Mouse (Mus musculus): ENCODE measurements around the gene 0610040J01Rik. TPM values are rescaled to one million over a fixed set of nuclear protein-coding genes. Genes with fewer than 3 reads are reported as not detected.
A peak's percentile ranks its signal among the peaks of the same experiment; 100 is the strongest.
"Not testable (repeated sequence)": the region's sequence is repeated elsewhere in the genome, so short reads cannot be mapped to it uniquely, and the experiment has no call there.

0610040J01Rik gene
- polyA plus RNA-seq, 1 experiment: 0.91 TPM

DNA sequence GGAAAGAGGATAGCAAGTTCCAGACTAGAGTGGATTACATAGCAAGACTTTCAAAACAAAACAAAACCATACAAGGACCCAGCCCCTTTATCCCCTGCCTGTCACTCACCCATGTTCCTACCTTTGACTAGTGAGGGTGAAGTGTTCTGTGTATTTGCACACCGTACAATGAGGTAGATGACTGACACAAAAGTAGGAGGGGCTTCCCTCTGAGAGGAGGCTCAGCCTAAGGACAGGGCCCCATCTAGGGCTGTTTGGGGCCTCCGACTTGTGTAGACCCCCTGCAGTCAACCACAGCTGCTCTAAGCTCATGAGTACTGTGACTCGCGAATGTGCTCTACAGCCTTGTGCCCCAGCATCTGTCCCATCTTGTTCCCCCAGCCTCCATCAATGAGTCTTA is 79.1 kb downstream of the 0610040J01Rik start:
- H3K27ac ChIP-seq (ENCODE audit: insufficient read depth, low read depth, low read length): no peak overlapping the region
- no peaks in the 10 kb centered on the region for H3K4me1 ChIP-seq (ENCODE audit: control insufficient read depth, insufficient read depth, low read length)
- TF ChIP-seq POLR2A (IDR thresholded peaks at IDR 0.05; ENCODE audit: borderline replicate concordance, low read depth, low read length): no peak
- no peak for TF ChIP-seq CTCF (IDR thresholded peaks at IDR 0.05; ENCODE audit: low read depth, low read length)
- H3K4me3 ChIP-seq (ENCODE audit: insufficient read depth, low read length): no peak overlapping the region

DNA sequence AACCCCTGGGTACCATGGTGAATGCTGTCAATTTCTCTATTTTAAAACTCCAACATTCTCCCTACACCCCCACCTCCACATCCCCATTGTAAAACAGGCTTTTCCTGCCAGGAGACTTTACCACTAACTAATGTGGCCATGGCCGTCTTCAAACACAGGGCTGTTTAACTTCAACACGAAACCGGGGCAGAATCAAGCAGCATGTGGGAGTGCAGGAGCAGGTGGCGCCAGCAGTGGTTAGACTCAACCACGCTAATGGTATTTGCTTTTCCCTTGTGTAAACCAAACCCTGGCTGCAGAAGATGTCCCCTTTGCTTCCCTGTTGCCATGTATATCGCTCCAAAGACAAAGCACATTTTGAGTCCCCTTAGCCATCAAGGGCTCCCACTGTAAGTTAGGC is 79.7 kb downstream of the 0610040J01Rik start:
- TF ChIP-seq POLR2A (IDR thresholded peaks at IDR 0.05; ENCODE audit: borderline replicate concordance, low read depth, low read length): no peak
- TF ChIP-seq CTCF (IDR thresholded peaks at IDR 0.05; ENCODE audit: low read depth, low read length): no peak
- Histone ChIP-seq H3K4me3 (ENCODE audit: insufficient read depth, low read length) (no peak overlapping the region), H3K4me1 (ENCODE audit: control insufficient read depth, insufficient read depth, low read length) (no peaks in the 10 kb centered on the region), H3K27ac (ENCODE audit: insufficient read depth, low read depth, low read length) (no peak overlapping the region)

GRCm38 (mm10) chr5:63897001-63897819 is 85.0 kb downstream of the 0610040J01Rik start:
- H3K4me3 ChIP-seq (ENCODE audit: insufficient read depth, low read length); H3K4me1 ChIP-seq (ENCODE audit: control insufficient read depth, insufficient read depth, low read length); H3K27ac ChIP-seq (ENCODE audit: insufficient read depth, low read depth, low read length): not testable (repeated sequence)

- TF ChIP-seq CTCF (IDR thresholded peaks at IDR 0.05; ENCODE audit: low read depth, low read length): no peak
- no peak for TF ChIP-seq POLR2A (IDR thresholded peaks at IDR 0.05; ENCODE audit: borderline replicate concordance, low read depth, low read length)
- Histone ChIP-seq H3K4me3 (ENCODE audit: insufficient read depth, low read length) (no peak overlapping the region), H3K27ac (ENCODE audit: insufficient read depth, low read depth, low read length) (no peak overlapping the region), H3K4me1 (ENCODE audit: control insufficient read depth, insufficient read depth, low read length) (no peaks in the 10 kb centered on the region)
These were observed 85.6 kb downstream of the 0610040J01Rik start for GRCm38 (mm10) chr5:63897820-63898110.

- TF ChIP-seq CTCF (IDR thresholded peaks at IDR 0.05; ENCODE audit: low read depth, low read length) (no peak), POLR2A (IDR thresholded peaks at IDR 0.05; ENCODE audit: borderline replicate concordance, low read depth, low read length) (no peak)
- no peak overlapping the region for H3K27ac ChIP-seq (ENCODE audit: insufficient read depth, low read depth, low read length)
- no peak overlapping the region for H3K4me3 ChIP-seq (ENCODE audit: insufficient read depth, low read length)
- no peaks in the 10 kb centered on the region for H3K4me1 ChIP-seq (ENCODE audit: control insufficient read depth, insufficient read depth, low read length)
These were observed 91.2 kb downstream of the 0610040J01Rik start for GRCm38 (mm10) chr5:63903329-63903728.

- TF ChIP-seq POLR2A (IDR thresholded peaks at IDR 0.05; ENCODE audit: borderline replicate concordance, low read depth, low read length): no peak
- TF ChIP-seq CTCF (IDR thresholded peaks at IDR 0.05; ENCODE audit: low read depth, low read length): peak; percentile 94
- no peak overlapping the region for H3K4me3 ChIP-seq (ENCODE audit: insufficient read depth, low read length)
- H3K4me1 ChIP-seq (ENCODE audit: control insufficient read depth, insufficient read depth, low read length): no peaks in the 10 kb centered on the region
- no peak overlapping the region for H3K27ac ChIP-seq (ENCODE audit: insufficient read depth, low read depth, low read length)
These were observed 94.3 kb downstream of the 0610040J01Rik start for GRCm38 (mm10) chr5:63906149-63907093.

DNA sequence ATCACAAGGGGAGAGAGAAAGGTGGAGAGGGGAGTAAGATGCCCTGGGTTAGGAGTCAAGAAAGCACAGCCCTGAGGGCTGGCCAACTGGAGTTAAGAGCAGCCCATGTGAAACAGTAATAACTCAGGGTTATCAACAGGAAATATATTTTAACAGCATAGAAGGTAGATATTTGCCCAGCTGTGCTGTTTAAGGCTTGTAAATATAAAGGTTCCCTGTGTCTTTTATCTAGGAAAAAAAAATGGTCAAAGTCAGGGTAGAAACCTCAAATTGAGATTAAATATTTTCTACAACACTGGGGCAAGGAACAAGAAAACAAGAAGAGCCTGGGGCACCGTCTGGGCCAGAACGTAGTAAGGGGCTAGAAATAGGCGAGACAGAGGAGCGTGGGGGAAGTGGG is 95.3 kb downstream of the 0610040J01Rik start:
- Histone ChIP-seq H3K4me1 (ENCODE audit: control insufficient read depth, insufficient read depth, low read length) (no peaks in the 10 kb centered on the region), H3K27ac (ENCODE audit: insufficient read depth, low read depth, low read length) (no peak overlapping the region), H3K4me3 (ENCODE audit: insufficient read depth, low read length) (no peak overlapping the region)
- no peak for TF ChIP-seq POLR2A (IDR thresholded peaks at IDR 0.05; ENCODE audit: borderline replicate concordance, low read depth, low read length)
- TF ChIP-seq CTCF (IDR thresholded peaks at IDR 0.05; ENCODE audit: low read depth, low read length): no peak

DNA sequence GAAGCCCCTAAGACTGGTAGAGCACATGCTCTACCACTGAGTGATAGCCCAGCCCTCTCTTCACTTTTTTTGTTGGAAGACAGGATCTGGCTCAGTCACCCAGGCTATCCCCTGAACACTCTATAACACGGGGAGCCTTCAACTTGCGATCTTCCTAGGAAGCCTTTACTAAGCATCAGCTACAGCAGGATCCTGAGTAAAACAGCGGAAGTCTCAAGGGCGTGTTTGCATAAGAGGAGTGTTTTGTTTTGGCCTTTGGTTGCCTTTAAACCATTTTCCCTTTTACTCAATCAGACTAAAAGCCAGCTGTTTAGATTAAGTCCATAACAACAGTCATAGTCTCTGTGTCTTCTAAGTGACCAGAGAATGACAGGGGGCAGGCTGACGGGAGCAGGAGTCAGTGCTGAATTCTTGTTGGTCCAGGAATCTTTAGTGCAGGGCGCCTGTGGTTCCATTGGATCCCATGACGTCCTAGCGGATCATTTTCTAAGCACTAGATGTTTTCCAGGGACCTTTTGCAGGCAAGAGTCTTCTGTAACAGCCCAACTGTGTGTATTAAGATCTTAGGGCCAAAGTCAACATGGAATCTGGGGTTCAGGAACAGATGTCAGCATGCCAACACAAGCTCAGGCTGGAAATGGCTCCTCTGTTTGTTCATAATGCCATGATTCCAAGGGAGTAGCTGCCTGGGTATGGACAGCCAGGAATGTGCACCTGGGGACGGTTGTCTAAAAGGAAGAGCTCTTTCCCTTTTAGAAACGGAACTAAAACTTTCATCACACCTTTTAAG is 98.2 kb downstream of the 0610040J01Rik start:
- TF ChIP-seq CTCF (IDR thresholded peaks at IDR 0.05; ENCODE audit: low read depth, low read length): no peak
- TF ChIP-seq POLR2A (IDR thresholded peaks at IDR 0.05; ENCODE audit: borderline replicate concordance, low read depth, low read length): no peak
- no peak overlapping the region for H3K27ac ChIP-seq (ENCODE audit: insufficient read depth, low read depth, low read length)
- no peak overlapping the region for H3K4me3 ChIP-seq (ENCODE audit: insufficient read depth, low read length)
- no peaks in the 10 kb centered on the region for H3K4me1 ChIP-seq (ENCODE audit: control insufficient read depth, insufficient read depth, low read length)

GRCm38 (mm10) chr5:63914896-63915295 is 102.7 kb downstream of the 0610040J01Rik start:
- H3K4me1 ChIP-seq (ENCODE audit: control insufficient read depth, insufficient read depth, low read length): peaks cover 8% of the 10 kb centered on the region
- no peak for TF ChIP-seq POLR2A (IDR thresholded peaks at IDR 0.05; ENCODE audit: borderline replicate concordance, low read depth, low read length)
- no peak for TF ChIP-seq CTCF (IDR thresholded peaks at IDR 0.05; ENCODE audit: low read depth, low read length)
- no peak overlapping the region for H3K27ac ChIP-seq (ENCODE audit: insufficient read depth, low read depth, low read length)
- no peak overlapping the region for H3K4me3 ChIP-seq (ENCODE audit: insufficient read depth, low read length)

Measured in bone marrow macrophage, adult 2 months (primary cell).